Mouse (Mus musculus) MEL (cell line): ENCODE results near the gene Nrsn2.

Experiments
- BHLHE40 ChIP-seq: IDR thresholded peaks from 2 replicates; pipeline ENCODE4 v1.6.1; 2012; ENCODE audit warnings: low read depth, mild to moderate bottlenecking, inconsistent platforms, low read length, improper control_type of control experiment, borderline replicate concordance
- CTCF ChIP-seq, 3 experiments: IDR thresholded peaks in 2 of 3; conservative IDR thresholded peaks in 1 of 3; 2 replicates each; pipeline ENCODE4 v1.5.1; 2011 to 2012; ENCODE audit warnings: low read length in 3 of 3, low read depth in 2 of 3, mild to moderate bottlenecking in 2 of 3, improper control_type of control experiment in 1 of 3, inconsistent platforms in 1 of 3, mixed read lengths in 1 of 3, moderate library complexity in 1 of 3; ENCODE audit not compliant: control insufficient read depth in 1 of 3, insufficient read depth in 1 of 3, poor library complexity in 1 of 3, severe bottlenecking in 1 of 3
- ELF1 ChIP-seq: IDR thresholded peaks from 2 replicates; pipeline ENCODE4 v1.6.1; 2014; ENCODE audit warnings: low read depth, mild to moderate bottlenecking, inconsistent platforms, low read length, improper control_type of control experiment, moderate library complexity
- EP300 ChIP-seq, 2 experiments: IDR thresholded peaks; 2 replicates each; pipeline ENCODE4 v1.6.1; 2011; ENCODE audit warnings: improper control_type of control experiment in 2 of 2, low read length in 2 of 2, low read depth in 1 of 2, mild to moderate bottlenecking in 1 of 2
- GABPA ChIP-seq: IDR thresholded peaks from 2 replicates; pipeline ENCODE4 v1.6.1; 2012; ENCODE audit warnings: low read depth, mild to moderate bottlenecking, inconsistent platforms, low read length, improper control_type of control experiment, moderate library complexity
- MEF2A ChIP-seq: IDR thresholded peaks from 2 replicates; pipeline ENCODE4 v1.6.1; 2014; ENCODE audit warnings: low read depth, mild to moderate bottlenecking, inconsistent platforms, low read length, improper control_type of control experiment; ENCODE audit not compliant: poor library complexity, insufficient replicate concordance, severe bottlenecking; ENCODE audit errors: extremely low read depth
- MXI1 ChIP-seq: IDR thresholded peaks from 2 replicates; pipeline ENCODE4 v1.6.1; 2011; ENCODE audit warnings: mild to moderate bottlenecking, low read depth, low read length, improper control_type of control experiment
- NELFE ChIP-seq: IDR thresholded peaks from 2 replicates; pipeline ENCODE4 v1.6.1; 2011; ENCODE audit warnings: low read depth, low read length, improper control_type of control experiment
- POLR2A ChIP-seq, 2 experiments: IDR thresholded peaks; 2 replicates each; pipeline ENCODE4 v1.6.1; 2011 to 2012; ENCODE audit warnings: low read length in 2 of 2, mild to moderate bottlenecking in 2 of 2, control low read depth in 1 of 2, improper control_type of control experiment in 1 of 2, low read depth in 1 of 2, moderate library complexity in 1 of 2; ENCODE audit not compliant: control insufficient read depth in 1 of 2, insufficient read depth in 1 of 2, poor library complexity in 1 of 2
- POLR2AphosphoS5 ChIP-seq: IDR thresholded peaks from 2 replicates; pipeline ENCODE4 v1.6.1; 2012; ENCODE audit warnings: low read depth, borderline replicate concordance, mild to moderate bottlenecking, inconsistent platforms, low read length, moderate library complexity, mixed read lengths
- RAD21 ChIP-seq: IDR thresholded peaks from 2 replicates; pipeline ENCODE4 v1.6.1; 2011; ENCODE audit warnings: mild to moderate bottlenecking, low read depth, low read length, improper control_type of control experiment
- TCF12 ChIP-seq: IDR thresholded peaks from 2 replicates; pipeline ENCODE4 v1.6.1; 2014; ENCODE audit warnings: low read depth, mild to moderate bottlenecking, inconsistent platforms, low read length, improper control_type of control experiment, moderate library complexity
- USF1 ChIP-seq: IDR thresholded peaks from 2 replicates; pipeline ENCODE4 v1.6.1; 2014; ENCODE audit warnings: low read depth, mild to moderate bottlenecking, inconsistent platforms, low read length, improper control_type of control experiment, moderate library complexity
- ZC3H11A ChIP-seq: IDR thresholded peaks from 2 replicates; pipeline ENCODE4 v1.6.1; 2012; ENCODE audit warnings: low read depth, mild to moderate bottlenecking, inconsistent platforms, low read length, improper control_type of control experiment

DNA sequence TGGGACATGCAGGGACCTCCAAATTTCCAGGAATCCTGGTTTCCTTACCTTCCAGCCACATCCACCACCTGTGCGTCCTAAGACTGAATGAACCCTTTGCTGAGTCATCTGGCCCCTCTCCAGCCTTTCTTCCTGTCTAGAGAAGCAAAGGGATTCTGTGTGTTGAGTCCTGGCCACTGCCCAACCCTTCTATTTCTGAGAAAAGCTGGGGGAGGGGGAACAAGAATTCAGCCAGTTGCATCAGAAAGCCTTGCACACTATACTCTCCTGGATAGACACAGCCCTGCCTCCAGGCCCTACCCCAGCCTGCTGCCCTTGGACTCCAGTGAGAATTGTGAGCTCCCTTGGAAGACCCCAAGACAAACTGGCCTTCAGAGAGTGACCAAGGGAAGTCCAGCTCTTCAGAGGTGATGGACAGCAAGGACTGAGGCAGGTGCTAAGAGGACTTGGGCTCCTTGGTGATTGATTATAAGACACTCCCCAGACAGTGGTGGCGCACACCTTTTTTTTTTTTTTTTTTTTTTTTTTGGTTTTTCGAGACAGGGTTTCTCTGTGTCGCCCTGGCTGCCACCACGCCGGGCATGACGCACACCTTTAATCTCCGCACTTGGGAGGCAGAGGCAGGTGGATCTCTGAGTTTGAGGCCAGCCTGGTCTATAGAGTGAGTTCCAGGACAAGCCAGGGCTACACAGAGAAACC is 26.4 kb downstream of the Nrsn2 start:
- TF ChIP-seq POLR2A (IDR thresholded peaks at IDR 0.05; ENCODE audit: control insufficient read depth in 1 of 2, insufficient read depth in 1 of 2, low read depth in 1 of 2, low read length in 2 of 2, poor library complexity in 1 of 2) (peak in 1 of 2 experiments; percentile 53; a peak in 1 of 4 replicates), RAD21 (no peak), NELFE (peak; percentile 56), ZC3H11A (no peak), USF1 (no peak), TCF12 (peak; percentile 73), MXI1 (peak; percentile 68; the same call in 1 of the 2 replicates), CTCF (IDR thresholded peaks at IDR 0.05 in 2 of 3, conservative IDR thresholded peaks at IDR 0.05 in 1 of 3; ENCODE audit: control insufficient read depth in 1 of 3, insufficient read depth in 1 of 3, low read depth in 2 of 3, low read length in 3 of 3, poor library complexity in 1 of 3, severe bottlenecking in 1 of 3) (no peak), GABPA (peak; percentile 77; the same call in 1 of the 2 replicates), EP300 (IDR thresholded peaks at IDR 0.05; ENCODE audit: low read depth in 1 of 2, low read length in 2 of 2) (peak; percentile 70 to 90), BHLHE40 (0 out of 2 replicates have a peak, but pooled peaks have one; percentile 33), MEF2A (0 out of 2 replicates have a peak, but pooled peaks have one; percentile 68), POLR2AphosphoS5 (no peak), ELF1 (0 out of 2 replicates have a peak, but pooled peaks have one; percentile 25)
